Mouse (Mus musculus): ENCODE data around the gene Tk2.
"Not testable (repeated sequence)": the region's sequence is repeated elsewhere in the genome, so short reads cannot be mapped to it uniquely, and the experiment has no call there.

Tk2 gene

GRCm38 (mm10) chr8:104248276-104248675 lies at the start of gene Tk2:
Gene Tk2 (minus strand): TSS chr8:104248558.
- peak; percentile 75 to 82 for DNase-seq (ENCODE audit: low spot score in 2 of 2)

GRCm38 (mm10) chr8:104294396-104294795 lies 46.0 kb upstream of the Tk2 start:
- DNase-seq (ENCODE audit: low spot score in 2 of 2) = no peak

GRCm38 (mm10) chr8:104293081-104293480 lies 44.7 kb upstream of the Tk2 start, which contains the start of gene Cmtm2a:
Gene Cmtm2a (minus strand): TSS chr8:104293181.
- DNase-seq (ENCODE audit: low spot score in 2 of 2) = not testable (repeated sequence)

- no peak for DNase-seq (ENCODE audit: low spot score in 2 of 2)
Observed at GRCm38 (mm10) chr8:104268937-104269440, 20.6 kb upstream of the Tk2 start.

- DNase-seq (ENCODE audit: low spot score in 2 of 2) = no peak
Observed at GRCm38 (mm10) chr8:104268368-104268767, 20.0 kb upstream of the Tk2 start.

GRCm38 (mm10) chr8:104264271-104264935 lies 16.0 kb upstream of the Tk2 start:
- DNase-seq (ENCODE audit: low spot score in 2 of 2) = not testable (repeated sequence)

GRCm38 (mm10) chr8:104261802-104262201 lies 13.4 kb upstream of the Tk2 start:
- DNase-seq (ENCODE audit: low spot score in 2 of 2) = not testable (repeated sequence)

- no peak for DNase-seq (ENCODE audit: low spot score in 2 of 2)
Observed at GRCm38 (mm10) chr8:104253016-104253415, 4.7 kb upstream of the Tk2 start.

GRCm38 (mm10) chr8:104251461-104251860 lies 3.1 kb upstream of the Tk2 start:
- no peak for DNase-seq (ENCODE audit: low spot score in 2 of 2)

GRCm38 (mm10) chr8:104250439-104251367 lies 2.3 kb upstream of the Tk2 start, which contains the start of gene Cklf:
Gene Cklf (plus strand): TSS chr8:104250861.
- peak; percentile 78 to 86 for DNase-seq (ENCODE audit: low spot score in 2 of 2)

GRCm38 (mm10) chr8:104249442-104249996 lies 1.2 kb upstream of the Tk2 start:
- DNase-seq (ENCODE audit: low spot score in 2 of 2) = no peak

GRCm38 (mm10) chr8:104247908-104248275 lies 466 bp downstream of the Tk2 start:
- DNase-seq (ENCODE audit: low spot score in 2 of 2) = peak in 1 of 2 experiments; percentile 14

- peak; percentile 19 to 64 for DNase-seq (ENCODE audit: low spot score in 2 of 2)
Observed at GRCm38 (mm10) chr8:104247054-104247907, 1.1 kb downstream of the Tk2 start.

GRCm38 (mm10) chr8:104246621-104247020 lies 1.7 kb downstream of the Tk2 start:
- DNase-seq (ENCODE audit: low spot score in 2 of 2) = no peak

GRCm38 (mm10) chr8:104242038-104242644 lies 6.2 kb downstream of the Tk2 start:
- DNase-seq (ENCODE audit: low spot score in 2 of 2) = no peak

- peak in 1 of 2 experiments; percentile 24 for DNase-seq (ENCODE audit: low spot score in 2 of 2)
Observed at GRCm38 (mm10) chr8:104239418-104239861, 8.9 kb downstream of the Tk2 start.

- DNase-seq (ENCODE audit: low spot score in 2 of 2) = no peak
Observed at GRCm38 (mm10) chr8:104234573-104234972, 13.8 kb downstream of the Tk2 start.

GRCm38 (mm10) chr8:104232919-104233318 lies 15.4 kb downstream of the Tk2 start:
- DNase-seq (ENCODE audit: low spot score in 2 of 2) = no peak

- DNase-seq (ENCODE audit: low spot score in 2 of 2) = no peak
Observed at GRCm38 (mm10) chr8:104232039-104232438, 16.3 kb downstream of the Tk2 start.

- DNase-seq (ENCODE audit: low spot score in 2 of 2) = no peak
Observed at GRCm38 (mm10) chr8:104230377-104230776, 18.0 kb downstream of the Tk2 start.

GRCm38 (mm10) chr8:104227048-104227447 lies 21.3 kb downstream of the Tk2 start:
- no peak for DNase-seq (ENCODE audit: low spot score in 2 of 2)
